Mouse (Mus musculus) T-helper 2 cell (primary cell): Measurements from ENCODE around the gene Tekt3.

Experiments
- in situ Hi-C: fragments of 300-600 bp; cut with MboI, MseI; formaldehyde crosslinking; loops from one replicate; pipeline ENCODE4 v1.15.1; 2025; ENCODE audit warnings: high pct_unique_total_duplicates

Tekt3 gene

DNA sequence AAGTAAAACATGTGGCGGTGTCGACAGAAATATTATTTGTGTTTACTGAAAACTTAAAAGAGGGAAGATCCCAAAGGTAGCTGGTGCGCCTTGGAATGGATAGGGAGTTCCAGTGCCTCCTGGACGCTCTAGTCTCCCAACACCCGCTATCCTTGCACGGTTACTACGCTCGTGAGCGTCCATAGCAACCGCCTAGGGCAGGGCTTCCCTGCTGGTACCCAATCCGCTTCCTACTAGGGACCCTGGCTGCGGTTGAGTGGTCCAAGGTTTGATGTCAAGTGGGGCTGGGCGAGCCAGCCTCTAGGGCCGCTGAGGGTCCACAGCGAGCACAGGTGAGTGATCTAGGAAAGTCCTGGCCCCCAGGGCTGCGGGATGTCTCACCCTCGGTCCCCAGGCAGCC, at the start of gene Tekt3:
Tekt3 (plus strand) TSS at position 209 of the 400 bp plus-strand sequence.
- in situ Hi-C loops: no loop called here

DNA sequence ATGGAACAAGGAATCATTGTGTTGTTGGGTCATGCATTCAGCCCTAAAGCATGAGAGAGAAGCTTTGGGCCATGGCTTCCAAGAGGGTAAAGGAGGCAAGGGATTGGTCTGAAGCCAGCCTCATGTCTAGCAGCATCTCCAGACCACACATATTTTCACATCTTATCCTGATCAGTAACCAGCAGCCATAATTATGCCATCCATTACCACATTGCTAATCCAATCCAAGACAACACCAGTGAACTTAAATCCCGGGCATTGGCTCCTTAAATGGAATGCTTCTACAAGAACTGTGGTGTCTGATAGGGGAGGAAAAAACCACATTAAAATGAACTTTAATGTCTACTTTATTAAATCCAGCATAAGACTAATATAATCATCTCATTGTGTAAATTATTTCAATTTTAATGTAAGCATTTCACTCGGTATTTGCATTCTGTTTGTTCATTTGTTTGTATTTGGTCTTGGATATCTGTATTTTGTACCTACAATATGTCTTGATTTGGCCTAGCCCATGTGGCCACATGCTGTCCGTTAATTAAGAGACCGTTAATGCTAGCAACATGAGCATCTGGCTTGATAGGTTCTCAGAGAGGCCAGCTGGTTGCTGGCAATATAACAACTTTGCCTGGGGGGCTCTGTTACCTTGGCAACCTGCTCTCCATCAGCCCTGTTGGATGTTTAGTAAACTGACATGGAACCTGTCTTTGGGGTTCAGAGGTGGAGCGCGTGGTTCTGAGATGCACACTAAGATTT, 43.9 kb upstream of the Tekt3 start:
- in situ Hi-C loops: no loop called here

DNA sequence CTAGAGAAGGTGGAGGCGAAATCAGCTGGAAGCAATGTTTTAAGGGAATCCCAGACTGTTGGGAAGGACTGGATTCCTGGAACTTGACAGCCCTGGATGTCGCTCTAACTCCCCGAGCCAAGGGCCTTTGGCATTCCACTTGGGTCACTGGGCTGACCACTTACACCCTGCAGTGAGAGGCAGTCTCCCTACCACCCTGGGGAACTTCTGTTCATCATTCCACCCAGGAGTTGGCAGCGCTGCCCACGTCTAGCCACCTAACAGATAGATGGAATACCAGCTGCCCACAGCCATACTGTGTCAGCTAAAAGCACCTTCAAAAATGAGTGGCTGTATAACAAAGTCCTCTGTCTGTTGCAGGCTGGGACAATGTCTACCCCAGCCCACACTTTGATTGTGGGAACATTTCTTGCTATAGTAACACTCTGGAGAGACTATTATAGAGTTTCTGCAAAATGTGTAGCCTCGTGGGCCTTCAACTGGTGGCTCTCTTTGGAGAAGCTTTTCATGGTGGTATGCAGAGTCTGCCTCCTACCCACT, 43.3 kb upstream of the Tekt3 start:
- in situ Hi-C loops: no loop called here

DNA sequence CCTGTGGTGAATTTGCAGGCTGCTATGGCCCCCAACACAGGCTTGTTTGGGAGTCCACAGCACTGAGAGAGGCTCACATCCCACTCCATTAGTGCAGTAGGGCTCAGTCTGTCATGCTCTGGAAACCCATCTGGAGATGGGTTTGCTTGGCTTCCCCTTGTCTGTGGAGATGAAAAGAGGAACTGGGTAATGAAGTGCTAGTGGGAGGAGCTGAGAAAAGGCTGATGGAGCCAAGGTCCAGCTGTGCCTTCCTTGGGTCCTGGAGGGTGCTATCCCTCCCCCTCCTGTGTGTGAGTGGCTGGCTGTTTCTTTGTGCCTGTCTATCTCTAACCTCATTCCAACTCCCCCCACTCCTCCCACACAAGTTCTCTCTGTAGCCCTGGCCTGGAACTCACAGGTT, 40.8 kb upstream of the Tekt3 start:
- in situ Hi-C loops: no loop called here

DNA sequence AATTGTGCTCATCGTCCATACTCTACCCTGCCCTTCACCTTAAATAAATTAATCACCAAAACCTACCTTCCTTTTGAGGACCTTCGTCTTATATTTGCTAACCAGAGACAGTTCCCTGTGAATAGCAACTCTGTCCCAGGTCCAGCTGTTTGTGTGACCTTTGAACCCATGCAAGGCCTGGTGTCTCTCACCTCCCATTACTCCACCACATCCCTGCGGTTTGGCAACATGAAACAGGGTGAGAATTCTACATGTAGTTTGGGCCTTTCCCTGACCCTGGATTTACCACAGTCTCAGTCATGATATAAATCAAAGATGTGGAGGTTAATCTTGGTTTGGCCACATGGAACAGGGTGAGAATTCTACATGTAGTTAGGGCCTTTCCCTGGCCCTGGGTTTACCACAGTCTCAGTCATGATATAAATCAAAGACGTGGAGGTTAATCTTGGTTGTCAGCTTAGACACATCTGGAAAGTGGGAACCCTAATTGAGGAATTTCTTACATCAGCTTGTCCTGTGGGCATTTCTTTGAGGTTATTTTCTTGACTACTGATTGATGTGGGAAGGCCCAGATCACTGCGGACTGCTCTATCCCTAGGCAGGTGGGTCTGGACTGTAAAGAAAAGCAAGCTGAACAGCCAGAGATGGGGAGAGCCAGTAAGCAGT, 40.2 kb upstream of the Tekt3 start:
- in situ Hi-C loops: no loop called here

DNA sequence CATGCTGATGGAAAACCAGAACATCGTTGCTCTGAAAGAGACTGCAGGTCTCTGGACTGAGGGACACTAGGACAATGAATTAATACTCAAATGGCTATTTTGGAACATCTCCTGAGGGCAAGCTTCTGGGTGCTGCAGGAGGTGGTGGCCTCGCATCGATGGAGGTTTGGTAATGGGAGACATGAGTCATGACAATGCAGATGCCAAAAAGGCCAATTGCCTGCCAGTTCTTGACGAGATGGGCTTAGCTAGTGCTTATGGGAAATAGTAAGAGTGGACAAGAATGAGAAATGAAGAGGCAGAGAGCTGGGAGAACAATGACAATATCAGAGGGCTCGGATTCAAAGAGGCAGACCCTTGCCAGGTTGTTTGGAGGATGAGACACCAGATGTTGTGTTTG, 38.0 kb upstream of the Tekt3 start:
- in situ Hi-C loops: no loop called here

DNA sequence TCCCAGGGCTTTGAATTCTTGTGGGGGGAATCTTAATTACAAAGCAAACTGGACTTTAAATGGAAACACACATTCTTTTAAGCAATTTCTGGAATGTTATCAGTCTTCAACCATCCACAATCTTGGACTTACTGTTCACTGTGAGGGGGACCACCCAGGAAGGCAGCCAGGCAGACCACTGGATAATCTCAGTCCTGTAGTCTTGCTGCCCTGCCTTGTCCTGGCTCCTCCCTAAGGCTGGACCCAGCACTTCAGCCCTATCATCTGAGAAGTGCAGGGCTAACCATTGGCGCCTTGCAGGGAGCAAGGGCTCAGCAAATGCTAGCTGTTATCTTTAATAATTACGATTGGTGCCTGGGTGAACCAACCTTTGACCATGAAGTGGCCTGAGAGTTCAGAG, 37.3 kb upstream of the Tekt3 start:
- in situ Hi-C loops: no loop called here

DNA sequence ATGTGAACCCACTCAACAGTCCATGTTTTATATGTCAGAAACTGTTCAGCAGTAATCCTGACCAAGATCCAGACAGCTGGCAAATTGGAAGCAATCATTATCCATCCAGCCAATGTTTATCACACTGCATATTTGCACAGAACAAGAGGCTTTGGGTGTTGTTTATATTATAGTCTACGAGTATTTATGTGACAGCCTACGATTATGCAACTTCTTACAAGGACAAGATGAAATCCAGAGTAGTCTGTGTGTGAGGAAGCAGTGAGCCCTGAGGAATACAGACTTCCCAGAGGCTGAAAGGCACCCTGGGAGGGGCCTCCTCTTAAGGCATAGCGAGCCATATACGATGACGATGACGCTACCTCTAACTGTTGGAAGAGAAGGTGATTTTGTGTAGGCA, 36.0 kb upstream of the Tekt3 start:
- in situ Hi-C loops: no loop called here

DNA sequence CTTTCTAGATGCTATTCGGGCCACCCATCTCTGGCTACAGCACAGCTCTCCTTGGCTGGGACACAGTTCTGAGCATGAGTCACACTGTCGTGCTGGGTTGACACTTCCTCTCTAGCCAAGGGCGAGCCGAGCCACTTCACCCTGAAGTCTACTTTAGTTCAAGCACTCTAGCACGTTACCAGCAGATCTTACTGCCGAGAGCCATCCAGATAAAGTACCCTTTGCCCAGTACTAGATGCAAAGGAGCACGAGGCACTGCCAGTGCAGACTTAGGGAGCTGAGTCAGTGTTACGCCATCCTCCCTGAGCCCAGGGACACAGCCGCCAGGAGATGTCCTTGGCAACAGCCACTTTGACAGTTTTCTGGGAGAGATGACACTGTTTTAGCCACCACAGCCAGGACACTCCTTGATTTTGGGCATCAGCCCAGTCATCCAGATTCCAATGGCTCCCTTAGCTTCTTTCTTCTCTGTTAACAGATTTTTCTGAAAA, 34.8 kb upstream of the Tekt3 start:
- in situ Hi-C loops: no loop called here

DNA sequence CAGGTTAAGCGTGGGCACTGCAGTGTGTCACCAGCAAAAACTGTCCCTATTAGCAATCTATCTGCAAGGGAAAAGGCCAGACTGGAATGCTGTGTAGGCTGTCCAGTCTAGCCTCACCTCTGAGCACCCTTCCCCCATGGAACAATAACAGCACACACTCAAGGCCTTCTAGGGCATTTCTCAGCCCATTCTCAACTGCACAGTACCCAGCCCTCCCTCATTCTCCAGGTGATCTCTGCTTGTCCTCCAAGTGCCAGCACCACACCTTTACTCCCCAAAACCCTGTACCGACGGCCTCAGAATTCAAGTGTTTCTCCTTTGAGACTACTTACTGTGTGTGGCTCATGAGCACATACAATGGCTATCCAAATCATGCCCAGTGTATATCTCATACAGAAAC, 33.3 kb upstream of the Tekt3 start:
- in situ Hi-C loops: no loop called here

DNA sequence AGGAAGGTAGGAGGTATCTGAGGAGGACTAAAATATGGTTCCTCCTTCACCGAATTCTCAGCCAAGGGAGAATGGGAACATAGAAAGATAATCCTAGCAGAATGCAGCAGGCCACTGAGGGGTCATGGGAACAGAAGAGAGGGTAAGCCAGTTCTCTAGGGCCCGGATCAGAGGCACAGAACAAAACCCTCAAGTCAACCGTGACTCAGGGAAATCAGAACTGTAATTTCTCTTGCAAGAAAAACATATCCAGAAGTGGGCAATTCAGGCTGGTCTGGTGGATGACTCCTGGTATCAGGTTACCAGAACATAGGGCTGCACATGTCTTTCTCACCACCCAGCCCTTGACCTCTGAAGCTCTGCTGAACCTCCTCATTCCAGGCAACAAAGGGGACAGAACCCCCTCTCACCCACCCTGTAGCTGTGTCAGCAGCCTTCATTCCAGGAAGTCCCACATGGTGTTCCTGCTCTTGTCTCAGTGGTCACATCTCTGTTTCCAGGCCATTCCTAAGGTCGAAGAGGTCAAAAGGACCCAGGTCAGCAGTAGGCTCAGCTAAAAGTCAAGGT, 32.2 kb upstream of the Tekt3 start:
- in situ Hi-C loops: no loop called here

DNA sequence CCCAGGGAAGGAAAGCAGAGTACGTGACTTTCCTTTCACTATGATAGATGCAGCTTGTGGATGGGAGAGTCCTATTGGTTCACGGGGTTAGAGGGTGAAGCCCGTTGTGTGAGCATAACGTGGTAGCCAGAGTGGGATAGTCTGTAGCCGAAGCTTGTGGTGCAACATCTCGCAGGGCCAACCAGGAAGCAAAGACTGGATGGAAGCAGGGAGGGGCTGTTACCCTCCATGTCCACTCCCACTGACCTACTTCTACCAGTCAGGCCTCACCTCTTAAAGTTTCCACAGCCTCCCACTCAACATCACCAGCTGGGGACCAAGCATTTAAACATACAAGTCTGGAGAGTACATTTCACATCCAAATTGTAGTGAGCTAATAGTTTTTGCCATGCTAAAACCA, 31.7 kb upstream of the Tekt3 start:
- in situ Hi-C loops: no loop called here

DNA sequence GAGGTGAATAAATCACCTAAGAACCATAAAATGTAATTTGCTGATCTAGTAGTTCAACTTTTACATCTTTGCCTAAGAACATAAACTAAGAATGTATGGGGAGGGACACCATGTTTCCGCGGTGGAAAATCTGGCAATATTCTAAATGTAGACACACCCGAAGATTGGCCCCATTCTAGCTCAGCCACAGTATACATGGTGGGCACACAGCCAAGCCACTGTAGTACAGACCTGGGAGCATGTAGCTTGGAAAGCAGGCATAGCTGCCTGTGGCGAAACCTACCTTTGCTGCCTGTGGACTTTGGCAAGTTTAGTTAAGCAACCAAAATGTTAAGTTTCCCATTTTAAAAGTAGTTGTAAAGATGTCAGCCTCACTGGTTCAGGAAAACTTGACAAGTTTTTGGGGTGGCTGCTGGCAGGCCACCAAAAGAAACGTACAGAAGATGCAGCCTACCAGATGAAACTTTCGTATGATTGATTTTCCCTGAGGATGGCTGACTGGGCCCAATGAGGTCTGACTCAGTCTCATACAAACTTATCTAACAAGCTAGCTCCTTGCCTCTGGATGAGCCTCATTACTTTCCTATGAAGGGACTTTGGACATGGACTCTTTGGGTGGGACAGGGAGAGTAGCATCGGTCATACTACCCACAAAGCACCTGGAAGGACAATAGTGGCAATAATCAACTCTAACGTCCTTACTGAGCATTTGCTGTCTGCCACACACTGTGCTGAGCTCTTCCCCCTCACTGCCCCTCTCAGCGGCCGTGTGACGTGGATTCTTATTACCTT, 25.8 kb upstream of the Tekt3 start:
- in situ Hi-C loops: no loop called here

DNA sequence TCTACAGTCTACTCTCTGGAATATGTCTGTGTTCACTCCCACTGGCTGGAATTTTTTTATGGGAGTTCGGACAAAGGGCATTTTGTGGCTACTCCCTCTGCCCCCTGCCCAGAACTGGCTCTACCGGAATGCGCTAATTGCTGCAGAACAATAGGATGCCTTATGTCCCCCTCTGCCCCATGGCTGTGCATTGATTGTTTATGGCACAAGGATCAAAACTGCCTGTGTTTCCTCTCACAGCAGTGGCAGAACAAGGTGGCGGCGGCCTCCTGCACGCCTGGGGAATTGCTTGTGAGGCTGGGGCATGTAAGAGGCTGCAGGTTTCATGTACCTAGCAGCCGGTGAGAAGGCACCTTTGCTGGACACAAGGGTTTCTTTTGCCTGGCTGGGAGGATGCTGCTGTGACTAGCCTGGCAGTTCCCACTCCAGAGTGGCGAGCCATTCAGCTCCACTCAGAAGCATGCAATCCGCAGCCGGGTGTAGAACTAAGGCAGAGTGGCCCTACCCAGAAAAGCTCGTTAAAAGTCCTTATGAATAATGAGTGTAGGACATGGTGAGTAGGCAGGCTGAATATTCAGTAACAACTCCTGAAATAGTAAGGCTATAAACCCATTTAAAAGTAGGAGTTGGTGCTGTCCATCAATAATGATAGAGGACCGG, 21.3 kb upstream of the Tekt3 start:
- in situ Hi-C loops: no loop called here

DNA sequence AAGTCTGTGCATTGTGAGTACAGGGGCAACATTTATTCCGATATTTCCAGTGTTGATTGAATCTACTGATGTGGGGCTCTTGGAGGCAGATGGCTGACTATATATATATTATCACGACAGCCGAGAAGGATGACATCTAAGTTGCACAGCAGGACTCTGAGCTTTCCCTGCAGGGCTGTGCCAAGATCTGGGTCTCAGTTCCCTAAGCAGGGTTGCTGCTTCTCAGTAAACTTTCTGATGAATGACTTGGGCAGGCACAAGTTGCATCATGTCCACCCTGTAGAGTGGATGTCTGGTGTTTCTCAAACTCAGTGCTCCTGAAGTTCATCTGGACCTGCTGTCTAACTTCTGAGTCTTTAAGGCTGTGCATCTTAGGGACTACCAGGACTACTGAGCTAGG, 15.7 kb upstream of the Tekt3 start:
- in situ Hi-C loops: no loop called here

DNA sequence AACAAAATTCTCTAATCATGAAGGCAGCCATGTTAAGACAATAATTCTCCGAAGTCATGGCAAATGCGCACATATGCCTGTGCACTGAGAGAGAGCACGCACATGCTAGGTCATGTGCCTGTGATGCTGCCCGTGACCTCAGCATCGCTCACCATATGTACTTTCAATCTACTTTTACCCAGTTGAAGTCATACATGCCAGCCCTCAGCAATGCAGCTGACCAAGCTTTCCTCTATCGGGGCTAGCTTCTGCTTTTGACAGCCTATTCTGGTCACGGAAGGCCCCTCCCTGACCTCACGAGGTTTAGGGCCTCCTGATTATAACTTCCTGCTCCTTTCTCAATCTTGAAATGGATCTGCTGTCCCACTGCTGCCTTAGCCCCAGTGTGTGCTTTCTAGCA, 15.1 kb upstream of the Tekt3 start:
- in situ Hi-C loops: no loop called here

DNA sequence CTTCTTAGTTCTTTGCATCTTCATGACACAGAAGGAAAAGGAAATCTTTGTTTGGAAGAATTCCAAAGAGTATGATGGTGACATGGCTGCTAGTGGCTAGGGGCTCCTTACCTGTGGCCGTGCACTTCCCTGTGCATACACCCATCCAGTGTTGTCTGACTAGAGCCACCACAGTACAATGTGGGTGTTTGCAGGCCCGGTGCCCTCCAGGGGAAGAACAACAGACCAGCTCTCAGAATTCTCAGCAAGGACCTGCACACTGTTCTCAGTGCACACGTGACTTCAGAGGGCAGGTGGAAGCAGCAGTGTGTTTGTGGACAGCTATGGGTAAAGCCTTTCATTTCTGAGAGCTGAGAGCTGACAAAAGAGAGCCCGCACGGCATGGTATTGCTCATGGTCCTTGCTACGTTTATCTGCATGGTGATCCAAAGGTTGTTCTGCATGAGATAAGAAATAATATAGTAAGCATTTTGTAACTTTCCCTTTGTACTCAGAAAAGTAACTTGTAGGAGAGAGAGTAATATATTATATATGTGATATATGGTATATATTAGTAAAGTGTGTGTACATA, 11.0 kb upstream of the Tekt3 start:
- in situ Hi-C loops: no loop called here

DNA sequence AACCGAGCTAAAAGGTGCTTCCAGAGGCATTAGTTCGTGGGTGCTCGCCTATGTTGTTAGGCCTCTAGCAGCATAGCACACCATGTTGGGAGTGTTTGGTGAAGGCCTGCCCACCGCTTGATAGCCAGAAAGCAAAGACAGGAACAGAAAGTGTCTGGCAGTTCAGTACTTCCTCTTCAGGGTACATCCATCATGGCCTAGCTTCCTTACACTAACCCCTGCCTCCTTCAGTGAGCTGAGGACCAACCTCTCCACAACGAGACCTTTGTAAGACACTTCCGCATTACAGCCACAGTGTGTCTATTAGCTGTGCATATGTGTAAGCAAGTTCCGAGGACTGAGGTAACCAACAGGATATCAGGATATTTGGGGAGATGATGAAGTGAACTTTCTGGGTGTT, 10.4 kb upstream of the Tekt3 start:
- in situ Hi-C loops: no loop called here

DNA sequence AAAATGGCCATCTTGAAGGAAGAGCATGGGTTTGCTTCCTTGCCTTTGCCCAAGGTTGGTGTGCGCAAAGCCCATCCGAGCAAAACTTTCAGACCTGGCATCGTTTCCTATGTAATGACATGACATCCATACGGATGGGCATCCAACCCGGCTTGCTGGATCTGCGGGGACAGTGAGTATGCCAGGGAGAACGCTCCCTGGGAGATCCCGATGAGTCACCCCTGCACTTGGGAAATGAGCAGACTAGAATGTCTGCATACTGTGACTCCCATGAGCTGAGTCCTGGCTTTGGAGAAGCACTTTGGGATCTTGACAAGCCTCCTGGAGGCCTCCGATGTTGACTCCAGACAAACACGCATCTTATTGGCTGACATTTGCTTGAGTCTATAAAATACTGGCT, 9.5 kb upstream of the Tekt3 start:
- in situ Hi-C loops: no loop called here

DNA sequence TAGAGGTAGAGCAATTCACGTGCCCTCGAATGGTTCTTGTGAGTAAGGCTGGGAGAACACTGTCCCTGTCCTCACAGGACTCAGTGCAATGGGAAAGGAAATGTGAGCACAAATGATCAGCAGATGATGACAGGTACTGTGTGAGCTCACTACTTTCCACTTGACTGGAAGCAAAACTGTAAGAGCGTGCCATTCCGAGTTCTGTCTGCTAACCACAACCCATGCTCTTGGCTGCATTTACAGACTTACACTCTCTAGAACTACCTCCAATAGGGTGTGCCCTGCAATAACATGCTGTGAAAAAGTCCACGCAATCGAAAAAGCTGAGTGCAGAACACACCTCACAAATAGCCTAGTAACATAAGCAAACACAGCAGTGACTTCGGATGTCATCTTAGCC, 5.9 kb upstream of the Tekt3 start:
- in situ Hi-C loops: no loop called here

DNA sequence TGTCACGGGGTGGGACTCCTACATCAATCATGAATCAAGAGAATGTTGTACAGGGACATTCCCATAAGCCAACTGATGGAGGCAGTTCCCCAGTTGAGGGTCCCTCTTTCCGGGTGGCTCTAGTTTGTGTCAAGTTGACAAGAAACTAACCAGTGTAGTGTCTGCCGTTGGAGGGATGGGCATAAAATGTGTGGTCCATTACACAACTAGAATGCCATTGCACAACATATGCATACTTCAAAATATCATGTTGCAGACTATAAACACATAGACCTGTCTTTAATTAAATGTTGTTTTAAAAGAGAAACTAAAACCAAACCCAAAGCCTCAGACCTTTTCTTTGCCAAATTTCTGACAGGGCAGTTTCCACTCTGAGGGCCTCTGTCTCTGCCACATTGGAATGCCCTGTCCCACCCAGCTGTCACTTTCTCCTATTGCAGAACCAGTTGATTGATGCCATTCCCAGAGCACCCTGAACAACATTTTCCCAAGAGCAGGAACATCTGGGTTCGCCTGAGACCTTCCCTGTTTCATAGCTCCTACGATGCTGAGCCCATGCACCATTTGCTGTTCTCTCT, 3.0 kb upstream of the Tekt3 start:
- in situ Hi-C loops: no loop called here
